18 mouse cellular contexts compared by ENCODE assay signal in genomic region chr15:25897617-25898016, GRCm38 (mm10). TPM values are rescaled to one million over a fixed set of nuclear protein-coding genes. Genes with fewer than 3 reads are reported as not detected.
DNase-seq lines count a peak whose midpoint lies in the region; ATAC-seq and TF ChIP-seq lines count a peak whose summit lies in the region.
"Had no signal": no experiment of that assay in that cellular context is flagged by ENCODE, and none has a peak within 500 bp of the region (broad histone marks: within the 10 kb centered on the region; RNA-seq: fewer than 3 reads in every experiment).

No protein-coding gene starts in this region.

- WGBS in liver, postnatal 0 days (ENCODE audit: insufficient replicate concordance): 38% methylated on average over 12 of the region's 12 CpGs
- 85% methylated on average over 12 of the region's 12 CpGs for WGBS in hindbrain, embryonic 14.5 days

- no peak overlapping the region for H3K4me2 ChIP-seq in liver, postnatal 0 days (ENCODE audit: low read depth, low read length)
- no peak overlapping the region for H3K4me2 ChIP-seq in hindbrain, embryonic 14.5 days (replicated peaks)
- H3K4me2 ChIP-seq: heart, embryonic 12.5 days; liver, embryonic 11.5 days; lung, embryonic 15.5 days had no signal

- no peaks in the 10 kb centered on the region for H3K36me3 ChIP-seq in liver, postnatal 0 days (replicated peaks; ENCODE audit: insufficient read depth, low read length)
- no peaks in the 10 kb centered on the region for H3K36me3 ChIP-seq in hindbrain, embryonic 14.5 days (replicated peaks; ENCODE audit: control insufficient read depth, insufficient read depth)
- H3K36me3 ChIP-seq: forebrain, embryonic 10.5 days; heart, embryonic 12.5 days; lung, embryonic 15.5 days; midbrain, embryonic 10.5 days had no signal

- no peaks in the 10 kb centered on the region; the same call in 1 of the 2 replicates for H3K4me1 ChIP-seq in liver, postnatal 0 days (ENCODE audit: insufficient read depth)
- H3K4me1 ChIP-seq in hindbrain, embryonic 14.5 days (replicated peaks; ENCODE audit: control insufficient read depth, insufficient read depth, low read length): no peaks in the 10 kb centered on the region
- H3K4me1 ChIP-seq: lung, embryonic 15.5 days had no signal

- H3K4me3 ChIP-seq in liver, postnatal 0 days (ENCODE audit: low read depth, low read length): no peak overlapping the region
- H3K4me3 ChIP-seq in hindbrain, embryonic 14.5 days (replicated peaks; ENCODE audit: low read length): no peak overlapping the region
- H3K4me3 ChIP-seq: forebrain, embryonic 10.5 days; heart, embryonic 12.5 days; lung, embryonic 15.5 days; midbrain, embryonic 10.5 days had no signal

- H3K27ac ChIP-seq in liver, postnatal 0 days (ENCODE audit: low read depth): 0 out of 2 replicates have a peak overlapping the region, but pooled peaks have one; percentile 13
- H3K27ac ChIP-seq in hindbrain, embryonic 14.5 days: no peak overlapping the region
- H3K27ac ChIP-seq: forebrain, embryonic 10.5 days; lung, embryonic 15.5 days; midbrain, embryonic 10.5 days had no signal

- no peaks in the 10 kb centered on the region for H3K27me3 ChIP-seq in liver, postnatal 0 days (ENCODE audit: insufficient read depth, low read length)
- no peaks in the 10 kb centered on the region for H3K27me3 ChIP-seq in hindbrain, embryonic 14.5 days (ENCODE audit: control insufficient read depth, insufficient read depth, low read length)
- H3K27me3 ChIP-seq: heart, embryonic 12.5 days; lung, embryonic 15.5 days had no signal

- DNase-seq in liver, postnatal 0 days: no peak
- no peak for DNase-seq in liver
- peak; percentile 52 for DNase-seq in induced T-regulatory cell, adult 2 months (ENCODE audit: low read depth)
- DNase-seq in thymus, postnatal 36 days: peak; percentile 23 to 33
- no peak for DNase-seq in right cerebral cortex, adult 2 months (ENCODE audit: low spot score in 2 of 2)
- DNase-seq in hindbrain, embryonic 14.5 days (ENCODE audit: low spot score): no peak
- DNase-seq: adrenal gland, postnatal 36 days; cerebellum, postnatal 36 days; gastrocnemius, postnatal 36 days; kidney, adult 11 months; kidney, postnatal 25 days; right cerebral cortex, adult 18-20 months had no signal

- no peak for ATAC-seq in liver, postnatal 0 days
- ATAC-seq in CD4-positive, CD25-positive, alpha-beta regulatory T cell, adult 4 months: peak; percentile 38
- no peak for ATAC-seq in hindbrain, embryonic 14.5 days (ENCODE audit: low FRiP score)

- no peaks in the 10 kb centered on the region for H3K9me3 ChIP-seq in liver, postnatal 0 days (ENCODE audit: low read length)
- no peaks in the 10 kb centered on the region for H3K9me3 ChIP-seq in hindbrain, embryonic 14.5 days (ENCODE audit: control insufficient read depth, low read length)
- H3K9me3 ChIP-seq: forebrain, embryonic 10.5 days; heart, embryonic 12.5 days; lung, embryonic 15.5 days; midbrain, embryonic 10.5 days had no signal

- TF ChIP-seq CTCF in liver, postnatal 0 days (IDR thresholded peaks at IDR 0.05; ENCODE audit: low read depth): no peak

- no peak overlapping the region for H3K9ac ChIP-seq in liver, postnatal 0 days (replicated peaks)
- no peak overlapping the region for H3K9ac ChIP-seq in hindbrain, embryonic 14.5 days
- H3K9ac ChIP-seq: heart, embryonic 12.5 days; lung, embryonic 15.5 days had no signal

- TF ChIP-seq EP300 in liver, postnatal 0 days (IDR thresholded peaks at IDR 0.05; ENCODE audit: low read depth): no peak

RNA-seq across cellular contexts. Expression of gene Retreg1, which starts 54.6 kb away (rescaled TPM):
- 17.0 and 18.6 TPM in 2 replicates for polyA plus RNA-seq in liver, postnatal 0 days (2015; fragmentation: Nextera tagmentation; extraction: Ambion mirVana)
- polyA plus RNA-seq in CD4-positive, CD25-positive, alpha-beta regulatory T cell, adult 4 months (2017; shearing (Covaris generic)): 10 to 100 TPM; 63.1 to 79.2 TPM
- 15.3 and 19.7 TPM in 2 replicates for polyA plus RNA-seq in hindbrain, embryonic 14.5 days (2014; fragmentation: Nextera tagmentation; extraction: Ambion mirVana)

Comparison
In these comparisons a context has a peak if more than half of its experiments do, and no peak if none do; other contexts are left out.
1. DNase-seq: peak in induced T-regulatory cell, adult 2 months (single experiment) and thymus, postnatal 36 days (2 of 2); none in liver, postnatal 0 days (single experiment), liver (single experiment), right cerebral cortex, adult 2 months (0 of 2) and hindbrain, embryonic 14.5 days (single experiment).